Mouse (Mus musculus) right cerebral cortex, adult 2 months (tissue): Measurements from ENCODE around the gene Gm21833.
"Not testable (repeated sequence)": the region's sequence is repeated elsewhere in the genome, so short reads cannot be mapped to it uniquely, and the experiment has no call there.

Experiments used
- DNase-seq, 2 experiments: peaks; one replicate each; pipeline ENCODE4 v3.0.0; 2021 to 2022; ENCODE audit warnings: low spot score in 2 of 2

Gm21833 gene

GRCm38 (mm10) chr16:82828082-82828481 is at the start of gene Gm21833:
TSS of gene Gm21833 (plus strand) at chr16:82828382.
- DNase-seq = not testable (repeated sequence)

- DNase-seq = no peak
Measured at GRCm38 (mm10) chr16:82789521-82789920, 38.7 kb upstream of the Gm21833 start.

- no peak for DNase-seq
Measured at GRCm38 (mm10) chr16:82796489-82796888, 31.7 kb upstream of the Gm21833 start.

- DNase-seq = no peak
Measured at GRCm38 (mm10) chr16:82815255-82815654, 12.9 kb upstream of the Gm21833 start.

- no peak for DNase-seq
Measured at GRCm38 (mm10) chr16:82816615-82817014, 11.6 kb upstream of the Gm21833 start.

GRCm38 (mm10) chr16:82855752-82856151 is 27.6 kb downstream of the Gm21833 start:
- no peak for DNase-seq

- no peak for DNase-seq
Measured at GRCm38 (mm10) chr16:82864590-82864989, 36.4 kb downstream of the Gm21833 start.
